Mouse (Mus musculus) hindbrain, embryonic 12.5 days (tissue): ENCODE measurements at regions not wholly inside any gene's neighbourhood (a gene's known extent, or its start where the extent isn't known, plus 50 kb on each side); places are given as distances from the start of the nearest gene placed in this dataset.

Experiments used
- ATAC-seq: fragments of 200-750 bp; cut with Nextera tagmentation; 2 replicates; pipeline ENCODE4 v1.8.0; 2017; ENCODE audit warnings: moderate TSS enrichment; ENCODE audit not compliant: low FRiP score
- H3K27ac ChIP-seq: fragments of 300-500 bp; sonication (generic); 2 replicates; pipeline ENCODE4 v1.5.1; 2016; ENCODE audit warnings: mild to moderate bottlenecking
- H3K27me3 ChIP-seq: fragments of 300-500 bp; sonication (generic); 2 replicates; pipeline ENCODE4 v1.6.1; 2016; ENCODE audit warnings: mild to moderate bottlenecking
- H3K36me3 ChIP-seq: fragments of 300-500 bp; sonication (generic); 2 replicates; pipeline ENCODE4 v1.6.1; 2016; ENCODE audit warnings: mild to moderate bottlenecking
- H3K4me1 ChIP-seq: fragments of 300-500 bp; sonication (generic); 2 replicates; pipeline ENCODE4 v1.6.1; 2016
- H3K4me2 ChIP-seq: fragments of 300-500 bp; sonication (generic); replicated peaks from 2 replicates; pipeline ENCODE4 v1.6.1; 2016; ENCODE audit warnings: mild to moderate bottlenecking
- H3K4me3 ChIP-seq: fragments of 300-500 bp; sonication (generic); 2 replicates; pipeline ENCODE4 v1.5.1; 2016; ENCODE audit warnings: mild to moderate bottlenecking
- H3K9ac ChIP-seq: fragments of 300-500 bp; sonication (generic); 2 replicates; pipeline ENCODE4 v1.6.1; 2016; ENCODE audit warnings: mild to moderate bottlenecking, moderate library complexity
- H3K9me3 ChIP-seq: fragments of 300-500 bp; sonication (generic); replicated peaks from 2 replicates; pipeline ENCODE4 v1.6.1; 2016; ENCODE audit warnings: mild to moderate bottlenecking
- WGBS: fragments of 180-500 bp; shearing (Covaris S2); methylation state at CpG from one replicate; pipeline ENCODE4 v1.1.7; 2016; 5-methylcytosine and 5-hydroxymethylcytosine counted together

- H3K9ac ChIP-seq = no peak overlapping the region
- no peak overlapping the region for H3K4me3 ChIP-seq
- no peak overlapping the region for H3K27ac ChIP-seq
- H3K27me3 ChIP-seq = no peaks in the 10 kb centered on the region
- no peaks in the 10 kb centered on the region for H3K36me3 ChIP-seq
- no peaks in the 10 kb centered on the region for H3K9me3 ChIP-seq
- ATAC-seq = no peak
- no peaks in the 10 kb centered on the region for H3K4me1 ChIP-seq
- WGBS = 33% methylated on average over 3 of the region's 3 CpGs
- no peak overlapping the region for H3K4me2 ChIP-seq
These were observed 59.8 kb upstream of the Speer4c start for GRCm38 (mm10) chr5:15773839-15774238.

- Histone ChIP-seq H3K9ac (no peak overlapping the region), H3K4me1 (no peaks in the 10 kb centered on the region), H3K4me2 (no peak overlapping the region), H3K4me3 (no peak overlapping the region), H3K27me3 (no peaks in the 10 kb centered on the region), H3K9me3 (no peaks in the 10 kb centered on the region), H3K27ac (no peak overlapping the region), H3K36me3 (no peaks in the 10 kb centered on the region)
- ATAC-seq = no peak
- 12% methylated on average over 3 of the region's 3 CpGs for WGBS
These were observed 60.5 kb upstream of the Speer4c start for GRCm38 (mm10) chr5:15774567-15774966.

GRCm38 (mm10) chr5:15776106-15776505 lies 62.0 kb upstream of the Speer4c start:
- 88% methylated on average over 3 of the region's 3 CpGs for WGBS
- H3K4me1 ChIP-seq = no peaks in the 10 kb centered on the region
- no peaks in the 10 kb centered on the region for H3K36me3 ChIP-seq
- no peak for ATAC-seq
- H3K27me3 ChIP-seq = no peaks in the 10 kb centered on the region
- H3K27ac ChIP-seq = no peak overlapping the region
- no peak overlapping the region for H3K4me3 ChIP-seq
- no peaks in the 10 kb centered on the region for H3K9me3 ChIP-seq
- H3K9ac ChIP-seq = no peak overlapping the region
- H3K4me2 ChIP-seq = no peak overlapping the region

- no peaks in the 10 kb centered on the region for H3K27me3 ChIP-seq
- no peak overlapping the region for H3K9ac ChIP-seq
- H3K9me3 ChIP-seq = no peaks in the 10 kb centered on the region
- no peak overlapping the region for H3K27ac ChIP-seq
- no peak for ATAC-seq
- H3K4me1 ChIP-seq = no peaks in the 10 kb centered on the region
- H3K4me2 ChIP-seq = no peak overlapping the region
- H3K36me3 ChIP-seq = no peaks in the 10 kb centered on the region
- no peak overlapping the region for H3K4me3 ChIP-seq
- WGBS = 82% methylated on average over 5 of the region's 5 CpGs
These were observed 89.5 kb upstream of the Speer4c start for GRCm38 (mm10) chr5:15803583-15803982.

- 0 out of 2 replicates have a peak, but pooled peaks cover 3% of the 10 kb centered on the region for H3K4me1 ChIP-seq
- no peaks in the 10 kb centered on the region for H3K27me3 ChIP-seq
- no peaks in the 10 kb centered on the region for H3K9me3 ChIP-seq
- no peak overlapping the region for H3K9ac ChIP-seq
- whole genome bisulfite sequencing = 51% methylated on average over 3 of the region's 3 CpGs
- 0 out of 2 replicates have a peak overlapping the region, but pooled peaks have one; percentile 44 for H3K27ac ChIP-seq
- no peak overlapping the region for H3K4me2 ChIP-seq
- ATAC-seq = no peak
- H3K4me3 ChIP-seq = no peak overlapping the region
- H3K36me3 ChIP-seq = no peaks in the 10 kb centered on the region
These were observed 102.8 kb upstream of the Speer4c start for GRCm38 (mm10) chr5:15816864-15817263.

GRCm38 (mm10) chr5:15817366-15817765 lies 103.3 kb upstream of the Speer4c start:
- Histone ChIP-seq H3K9ac (no peak overlapping the region), H3K9me3 (no peaks in the 10 kb centered on the region), H3K27me3 (no peaks in the 10 kb centered on the region), H3K36me3 (no peaks in the 10 kb centered on the region), H3K4me3 (no peak overlapping the region), H3K4me1 (0 out of 2 replicates have a peak, but pooled peaks cover 3% of the 10 kb centered on the region), H3K4me2 (no peak overlapping the region), H3K27ac (0 out of 2 replicates have a peak overlapping the region, but pooled peaks have one; percentile 44)
- ATAC-seq = no peak
- WGBS = 17% methylated on average over 3 of the region's 3 CpGs

GRCm38 (mm10) chr5:15822989-15823388 lies 108.9 kb upstream of the Speer4c start:
- no peak overlapping the region for H3K4me2 ChIP-seq
- no peaks in the 10 kb centered on the region for H3K4me1 ChIP-seq
- no peak overlapping the region for H3K9ac ChIP-seq
- H3K4me3 ChIP-seq = no peak overlapping the region
- no peak overlapping the region for H3K27ac ChIP-seq
- ATAC-seq = no peak
- 86% methylated on average over 3 of the region's 3 CpGs for WGBS
- H3K9me3 ChIP-seq = no peaks in the 10 kb centered on the region
- H3K27me3 ChIP-seq = no peaks in the 10 kb centered on the region
- H3K36me3 ChIP-seq = no peaks in the 10 kb centered on the region

GRCm38 (mm10) chr5:15831527-15831926 lies 103.0 kb upstream of the Cacna2d1 start:
- H3K9me3 ChIP-seq = no peaks in the 10 kb centered on the region
- no peak overlapping the region for H3K4me2 ChIP-seq
- ATAC-seq = no peak
- H3K27ac ChIP-seq = no peak overlapping the region
- no peaks in the 10 kb centered on the region for H3K4me1 ChIP-seq
- H3K4me3 ChIP-seq = no peak overlapping the region
- WGBS = 76% methylated on average over 1 of the region's 1 CpGs
- no peaks in the 10 kb centered on the region for H3K36me3 ChIP-seq
- H3K27me3 ChIP-seq = no peaks in the 10 kb centered on the region
- H3K9ac ChIP-seq = no peak overlapping the region

GRCm38 (mm10) chr5:15832338-15832737 lies 102.2 kb upstream of the Cacna2d1 start:
- no peak overlapping the region for H3K9ac ChIP-seq
- no peak for ATAC-seq
- no peaks in the 10 kb centered on the region for H3K4me1 ChIP-seq
- no peaks in the 10 kb centered on the region for H3K27me3 ChIP-seq
- H3K9me3 ChIP-seq = no peaks in the 10 kb centered on the region
- H3K27ac ChIP-seq = no peak overlapping the region
- no peak overlapping the region for H3K4me3 ChIP-seq
- H3K36me3 ChIP-seq = no peaks in the 10 kb centered on the region
- no peak overlapping the region for H3K4me2 ChIP-seq
- 81% methylated on average over 1 of the region's 1 CpGs for WGBS

- H3K4me3 ChIP-seq = no peak overlapping the region
- ATAC-seq = peak; percentile 78; the same call in 1 of the 2 replicates
- H3K9ac ChIP-seq = no peak overlapping the region
- no peak overlapping the region for H3K27ac ChIP-seq
- H3K36me3 ChIP-seq = no peaks in the 10 kb centered on the region
- WGBS = 35% methylated on average over 17 of the region's 17 CpGs
- no peak overlapping the region for H3K4me2 ChIP-seq
- no peaks in the 10 kb centered on the region for H3K4me1 ChIP-seq
- H3K27me3 ChIP-seq = no peaks in the 10 kb centered on the region
- no peaks in the 10 kb centered on the region for H3K9me3 ChIP-seq
These were observed 96.2 kb upstream of the Cacna2d1 start for GRCm38 (mm10) chr5:15838108-15838972.

GRCm38 (mm10) chr5:15846790-15847189 lies 87.7 kb upstream of the Cacna2d1 start:
- Histone ChIP-seq H3K36me3 (no peaks in the 10 kb centered on the region), H3K4me1 (peaks cover 5% of the 10 kb centered on the region), H3K27ac (no peak overlapping the region), H3K4me3 (no peak overlapping the region), H3K9ac (no peak overlapping the region), H3K9me3 (no peaks in the 10 kb centered on the region), H3K27me3 (no peaks in the 10 kb centered on the region), H3K4me2 (no peak overlapping the region)
- no peak for ATAC-seq
- WGBS = 84% methylated on average over 2 of the region's 2 CpGs

- 69% methylated on average over 5 of the region's 5 CpGs for WGBS
- no peak overlapping the region for H3K9ac ChIP-seq
- H3K27ac ChIP-seq = no peak overlapping the region
- ATAC-seq = no peak
- H3K27me3 ChIP-seq = no peaks in the 10 kb centered on the region
- no peak overlapping the region for H3K4me2 ChIP-seq
- H3K36me3 ChIP-seq = no peaks in the 10 kb centered on the region
- H3K4me3 ChIP-seq = no peak overlapping the region
- peaks cover 5% of the 10 kb centered on the region for H3K4me1 ChIP-seq
- no peaks in the 10 kb centered on the region for H3K9me3 ChIP-seq
These were observed 85.0 kb upstream of the Cacna2d1 start for GRCm38 (mm10) chr5:15849520-15849919.
